Mouse (Mus musculus): ENCODE data around the gene Tmem102.

The Tmem102 gene

GRCm38 (mm10) chr11:69758971-69759721 lies 46.3 kb downstream of the Tmem102 start:
- no peak for TF ChIP-seq GATA4 (IDR thresholded peaks at IDR 0.05; ENCODE audit: insufficient replicate concordance, low read length)

- TF ChIP-seq GATA4 (IDR thresholded peaks at IDR 0.05; ENCODE audit: insufficient replicate concordance, low read length) = no peak; the same call in 1 of the 2 replicates
Measured at GRCm38 (mm10) chr11:69758478-69758970, 46.9 kb downstream of the Tmem102 start, which contains the start of gene Polr2a. Polr2a (minus strand) TSS chr11:69758637.

- TF ChIP-seq GATA4 (IDR thresholded peaks at IDR 0.05; ENCODE audit: insufficient replicate concordance, low read length) = no peak
Measured at GRCm38 (mm10) chr11:69758090-69758456, 47.4 kb downstream of the Tmem102 start.

DNA sequence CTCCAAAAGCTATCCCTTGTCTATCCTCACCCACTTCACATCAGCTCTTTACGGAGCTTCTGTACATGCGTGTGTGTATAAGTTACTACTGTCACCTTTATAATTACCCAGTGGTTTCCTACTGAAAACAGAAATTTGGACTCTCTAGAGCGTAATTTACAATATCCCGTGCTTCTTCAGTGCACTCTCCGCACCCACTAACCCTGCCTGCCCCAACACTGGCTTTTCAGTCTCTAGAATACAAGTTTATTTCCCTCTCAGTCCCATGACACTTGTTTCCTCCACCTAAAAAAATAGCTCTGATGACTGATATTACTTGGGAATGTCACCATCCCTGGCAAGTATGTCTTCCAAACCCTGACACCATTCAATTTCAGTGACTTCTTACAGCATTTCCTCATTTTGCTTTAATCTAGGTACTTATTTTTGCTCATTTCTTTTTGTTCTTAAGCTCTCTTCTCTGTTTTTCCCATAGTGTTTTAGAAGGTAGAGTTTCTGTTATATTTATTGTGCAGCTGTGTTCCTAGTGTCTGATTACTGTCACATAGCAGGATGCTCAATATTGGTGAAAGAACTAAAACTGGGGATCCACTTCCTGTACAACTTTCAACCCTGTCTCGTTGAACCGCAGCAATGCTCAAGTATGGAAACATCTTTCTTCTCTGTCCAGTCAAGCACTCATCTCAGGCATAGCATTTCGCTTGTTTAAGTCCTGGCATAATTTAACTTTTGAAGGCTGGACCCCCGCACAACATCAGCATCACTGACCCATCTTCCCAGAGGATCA lies 47.9 kb downstream of the Tmem102 start:
- no peak for TF ChIP-seq GATA4 (IDR thresholded peaks at IDR 0.05; ENCODE audit: insufficient replicate concordance, low read length)

- TF ChIP-seq GATA4 (IDR thresholded peaks at IDR 0.05; ENCODE audit: insufficient replicate concordance, low read length) = no peak
Measured at GRCm38 (mm10) chr11:69754701-69755100, 50.7 kb downstream of the Tmem102 start.

DNA sequence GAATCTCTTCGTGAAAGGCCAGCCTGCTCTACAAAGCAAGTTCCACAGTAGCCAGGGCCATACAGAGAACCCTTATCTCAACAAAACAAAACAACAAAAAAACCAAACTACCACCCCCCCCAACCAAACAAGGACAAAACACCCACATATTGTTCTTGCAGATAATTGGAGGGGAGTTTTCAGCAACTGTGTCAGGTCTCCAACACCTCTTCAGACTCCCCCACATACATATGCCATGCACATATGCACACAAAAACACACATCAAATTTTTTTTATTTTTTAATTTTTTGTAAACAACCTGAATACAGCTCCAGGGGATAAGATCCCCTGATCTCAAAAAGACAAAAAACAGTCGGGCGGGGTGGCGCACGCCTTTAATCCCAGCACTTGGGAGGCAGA lies 51.2 kb downstream of the Tmem102 start:
- no peak for TF ChIP-seq GATA4 (IDR thresholded peaks at IDR 0.05; ENCODE audit: insufficient replicate concordance, low read length)
